Mouse (Mus musculus) cerebellum, adult 9-11 months (tissue): ENCODE results near the gene Sf3b6.
A peak's percentile ranks its signal among the peaks of the same experiment; 100 is the strongest.

ENCODE experiments used
- DNase-seq: peaks from one replicate; pipeline ENCODE4 v3.0.0; 2022

Sf3b6 gene

GRCm38 (mm10) chr12:4841392-4841887 is 24.1 kb downstream of the Sf3b6 start, which contains the start of gene Fkbp1b:
Gene Fkbp1b (minus strand): TSS chr12:4841591.
- DNase-seq, result peak; percentile 74

GRCm38 (mm10) chr12:4842456-4842855 is 25.1 kb downstream of the Sf3b6 start:
- peak; percentile 51 for DNase-seq

GRCm38 (mm10) chr12:4842890-4843597 is 25.7 kb downstream of the Sf3b6 start, which contains the start of gene Wdcp:
Gene Wdcp (plus strand): TSS chr12:4843303.
- DNase-seq, result peak; percentile 95

GRCm38 (mm10) chr12:4843741-4844140 is 26.4 kb downstream of the Sf3b6 start:
- DNase-seq, result peak; percentile 39

GRCm38 (mm10) chr12:4856160-4856559 is 38.8 kb downstream of the Sf3b6 start:
- DNase-seq, result no peak

GRCm38 (mm10) chr12:4856834-4857233 is 39.5 kb downstream of the Sf3b6 start:
- DNase-seq, result no peak

GRCm38 (mm10) chr12:4859241-4859914 is 42.0 kb downstream of the Sf3b6 start:
- no peak for DNase-seq

GRCm38 (mm10) chr12:4862672-4863071 is 45.3 kb downstream of the Sf3b6 start:
- no peak for DNase-seq

GRCm38 (mm10) chr12:4863654-4864337 is 46.5 kb downstream of the Sf3b6 start:
- peak; percentile 59 for DNase-seq

GRCm38 (mm10) chr12:4864338-4864690 is 47.0 kb downstream of the Sf3b6 start:
- DNase-seq, result no peak

GRCm38 (mm10) chr12:4868924-4869323 is 51.6 kb downstream of the Sf3b6 start:
- no peak for DNase-seq

- DNase-seq, result no peak
Measured at GRCm38 (mm10) chr12:4871260-4871659, 53.9 kb downstream of the Sf3b6 start.

GRCm38 (mm10) chr12:4872273-4872672 is 54.9 kb downstream of the Sf3b6 start:
- no peak for DNase-seq

- no peak for DNase-seq
Measured at GRCm38 (mm10) chr12:4872983-4873477, 55.7 kb downstream of the Sf3b6 start.

GRCm38 (mm10) chr12:4873531-4873930 is 56.2 kb downstream of the Sf3b6 start:
- no peak for DNase-seq

GRCm38 (mm10) chr12:4874161-4874927 is 57.0 kb downstream of the Sf3b6 start, which contains the start of gene Mfsd2b:
Gene Mfsd2b (minus strand): TSS chr12:4874359.
- peak; percentile 47 for DNase-seq

GRCm38 (mm10) chr12:4875623-4876022 is 58.3 kb downstream of the Sf3b6 start:
- DNase-seq, result no peak
